Mouse (Mus musculus): ENCODE data around the gene Tsacc. TPM values are rescaled to one million over a fixed set of nuclear protein-coding genes. Genes with fewer than 3 reads are reported as not detected.
"Not testable (repeated sequence)": the region's sequence is repeated elsewhere in the genome, so short reads cannot be mapped to it uniquely, and the experiment has no call there.

The Tsacc gene
- polyA plus RNA-seq, 1 experiment from 2014 or later = 7.2 TPM

DNA sequence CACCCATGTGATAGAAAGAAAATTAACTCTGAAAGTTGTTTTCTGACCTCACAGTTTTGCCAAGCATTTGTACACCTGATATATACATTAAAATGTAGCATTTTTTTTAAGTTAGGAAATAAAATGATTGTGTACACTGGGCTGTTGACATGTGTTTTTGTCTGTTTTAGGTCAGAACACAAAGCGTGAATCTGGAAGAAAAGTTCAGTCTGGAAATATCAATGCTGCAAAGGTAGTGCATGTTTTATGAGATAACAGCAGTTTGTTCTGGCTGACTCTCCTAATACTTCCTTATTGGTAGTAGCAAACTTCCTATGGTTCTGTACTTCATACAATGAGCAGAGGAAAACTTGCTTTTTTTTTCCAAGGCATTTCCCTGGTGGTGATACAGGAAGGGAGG is 2.4 kb upstream of the Tsacc start:
- TF ChIP-seq CTCF (IDR thresholded peaks at IDR 0.05; ENCODE audit: low read depth) = no peak
- Histone ChIP-seq H3K27ac (ENCODE audit: low read depth, low read length) (no peak overlapping the region), H3K9ac (ENCODE audit: low read depth, low read length) (no peak overlapping the region), H3K36me3 (ENCODE audit: control insufficient read depth, insufficient read depth) (peaks cover 48% of the 10 kb centered on the region), H3K4me2 (replicated peaks; ENCODE audit: low read depth) (no peak overlapping the region), H3K9me3 (ENCODE audit: control insufficient read depth) (no peaks in the 10 kb centered on the region), H3K4me1 (replicated peaks; ENCODE audit: control insufficient read depth, insufficient read depth, low read length) (peaks cover 8% of the 10 kb centered on the region), H3K4me3 (ENCODE audit: low read depth, low read length) (no peak overlapping the region), H3K27me3 (replicated peaks; ENCODE audit: control insufficient read depth, insufficient read depth, low read length) (no peaks in the 10 kb centered on the region)
- ATAC-seq = no peak
- WGBS = 39% methylated on average over 1 of the region's 1 CpGs

DNA sequence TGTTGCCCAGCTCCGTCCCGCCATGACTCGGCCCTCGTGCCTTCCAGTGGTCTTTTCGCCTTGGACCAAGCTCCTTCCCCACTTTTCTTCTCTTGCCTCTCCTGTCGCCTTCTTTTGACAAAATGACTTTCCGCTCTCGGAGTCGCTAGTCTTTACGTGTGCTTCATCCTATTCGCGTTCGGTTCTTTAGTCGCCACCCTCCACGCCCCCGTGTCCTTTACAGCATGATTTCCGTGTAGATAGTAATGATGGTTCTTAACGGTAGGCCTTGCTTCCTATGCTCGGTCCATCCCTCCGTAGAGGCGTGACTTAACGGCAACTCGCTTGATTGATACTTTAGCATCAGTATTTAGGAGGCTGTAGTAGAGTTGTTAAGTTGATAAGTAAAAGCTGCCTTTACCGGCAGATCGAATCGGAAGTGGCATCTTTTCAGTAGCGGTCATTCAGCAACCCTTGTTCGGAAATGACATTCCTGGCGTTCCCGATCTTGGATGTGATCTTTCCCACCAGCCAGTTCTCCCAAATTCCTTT is 587 bp upstream of the Tsacc start:
- no peak for TF ChIP-seq CTCF (IDR thresholded peaks at IDR 0.05; ENCODE audit: low read depth)
- no peaks in the 10 kb centered on the region for H3K9me3 ChIP-seq (ENCODE audit: control insufficient read depth)
- under 1% methylated on average over 30 of the region's 30 CpGs for WGBS
- peaks cover 8% of the 10 kb centered on the region for H3K4me1 ChIP-seq (replicated peaks; ENCODE audit: control insufficient read depth, insufficient read depth, low read length)
- H3K4me3 ChIP-seq (ENCODE audit: low read depth, low read length) = peak overlapping the region; percentile 80
- peaks cover 31% of the 10 kb centered on the region for H3K36me3 ChIP-seq (ENCODE audit: control insufficient read depth, insufficient read depth)
- H3K27me3 ChIP-seq (replicated peaks; ENCODE audit: control insufficient read depth, insufficient read depth, low read length) = no peaks in the 10 kb centered on the region
- H3K4me2 ChIP-seq (replicated peaks; ENCODE audit: low read depth) = peak overlapping the region; percentile 71
- H3K9ac ChIP-seq (ENCODE audit: low read depth, low read length) = peak overlapping the region; percentile 59
- no peak for ATAC-seq
- peak overlapping the region; percentile 76 for H3K27ac ChIP-seq (ENCODE audit: low read depth, low read length)

DNA sequence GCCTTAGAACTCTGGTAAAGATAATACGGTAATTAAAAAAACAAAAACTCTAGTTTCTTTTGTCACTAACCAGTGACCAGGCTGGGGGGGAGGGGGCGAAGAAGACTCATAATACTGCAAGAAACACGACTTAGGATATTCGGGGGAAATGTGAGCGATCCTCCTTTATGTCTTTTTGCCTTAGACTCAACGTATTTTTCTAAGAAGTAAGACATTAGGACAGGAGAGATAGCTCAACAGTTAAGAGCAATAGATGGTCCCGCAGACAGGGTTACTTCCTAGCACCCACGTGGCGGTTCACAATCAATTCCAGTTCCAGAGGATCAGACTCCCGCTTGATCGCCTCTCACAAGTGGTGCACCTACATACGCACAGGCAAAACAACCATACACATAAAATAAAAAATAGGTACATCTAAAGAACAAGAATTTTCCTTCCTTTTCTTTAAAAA is 664 bp downstream of the Tsacc start:
- no peak for ATAC-seq
- H3K9me3 ChIP-seq (ENCODE audit: control insufficient read depth) = no peaks in the 10 kb centered on the region
- H3K36me3 ChIP-seq (ENCODE audit: control insufficient read depth, insufficient read depth) = peaks cover 18% of the 10 kb centered on the region
- WGBS = under 1% methylated on average over 12 of the region's 12 CpGs
- H3K4me2 ChIP-seq (replicated peaks; ENCODE audit: low read depth) = peak overlapping the region; percentile 71
- no peak for TF ChIP-seq CTCF (IDR thresholded peaks at IDR 0.05; ENCODE audit: low read depth)
- peak overlapping the region; percentile 80 for H3K4me3 ChIP-seq (ENCODE audit: low read depth, low read length)
- H3K4me1 ChIP-seq (replicated peaks; ENCODE audit: control insufficient read depth, insufficient read depth, low read length) = peaks cover 8% of the 10 kb centered on the region
- H3K27me3 ChIP-seq (replicated peaks; ENCODE audit: control insufficient read depth, insufficient read depth, low read length) = no peaks in the 10 kb centered on the region
- H3K9ac ChIP-seq (ENCODE audit: low read depth, low read length) = peak overlapping the region; percentile 28
- H3K27ac ChIP-seq (ENCODE audit: low read depth, low read length) = peak overlapping the region; percentile 75; the same call in 1 of the 2 replicates

DNA sequence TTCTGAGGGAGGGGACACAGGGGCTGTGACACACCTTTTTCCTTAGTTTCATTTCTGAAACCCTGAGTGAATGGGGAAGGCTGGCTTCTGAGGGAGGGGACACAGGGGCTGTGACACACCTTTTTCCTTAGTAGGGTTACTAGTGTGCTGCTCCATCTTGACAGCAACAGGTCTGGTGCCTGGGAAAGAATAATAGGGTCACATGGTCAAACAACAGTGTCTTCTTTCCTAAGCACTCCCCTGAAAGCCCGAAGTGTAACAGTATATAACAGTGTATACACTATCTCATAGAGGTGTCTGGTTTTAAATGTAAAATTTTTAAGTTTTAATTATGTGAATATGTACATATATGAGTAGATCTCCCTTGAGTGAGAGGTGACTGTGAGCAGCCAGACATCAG is 1.5 kb downstream of the Tsacc start:
- H3K9me3 ChIP-seq (ENCODE audit: control insufficient read depth); H3K36me3 ChIP-seq (ENCODE audit: control insufficient read depth, insufficient read depth); H3K27me3 ChIP-seq (replicated peaks; ENCODE audit: control insufficient read depth, insufficient read depth, low read length); ATAC-seq; H3K4me2 ChIP-seq (replicated peaks; ENCODE audit: low read depth); H3K9ac ChIP-seq (ENCODE audit: low read depth, low read length); H3K27ac ChIP-seq (ENCODE audit: low read depth, low read length); H3K4me1 ChIP-seq (replicated peaks; ENCODE audit: control insufficient read depth, insufficient read depth, low read length); H3K4me3 ChIP-seq (ENCODE audit: low read depth, low read length): not testable (repeated sequence)
- WGBS = 45% methylated on average over 1 of the region's 1 CpGs

DNA sequence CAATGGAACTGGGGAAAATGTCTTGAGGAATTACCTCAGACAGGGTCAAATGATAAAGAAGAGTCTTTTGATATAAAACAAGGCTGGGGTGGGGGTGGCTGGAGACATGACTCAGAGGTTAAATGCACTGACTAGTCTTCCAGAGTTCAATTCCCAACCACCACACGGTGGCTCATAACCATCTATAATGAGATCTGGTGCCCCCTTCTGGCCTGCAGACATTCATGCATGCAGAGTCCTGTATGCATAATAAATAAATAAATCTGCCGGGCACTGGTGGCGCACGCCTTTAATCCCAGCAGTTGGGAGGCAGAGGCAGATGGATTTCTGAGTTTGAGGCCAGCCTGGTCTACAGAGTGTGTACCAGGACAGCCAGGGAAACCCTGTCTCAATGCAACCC is 4.8 kb downstream of the Tsacc start:
- no peaks in the 10 kb centered on the region for H3K36me3 ChIP-seq (ENCODE audit: control insufficient read depth, insufficient read depth)
- no peaks in the 10 kb centered on the region for H3K9me3 ChIP-seq (ENCODE audit: control insufficient read depth)
- H3K27ac ChIP-seq (ENCODE audit: low read depth, low read length) = no peak overlapping the region
- ATAC-seq = no peak
- no peaks in the 10 kb centered on the region for H3K27me3 ChIP-seq (replicated peaks; ENCODE audit: control insufficient read depth, insufficient read depth, low read length)
- no peak overlapping the region for H3K4me3 ChIP-seq (ENCODE audit: low read depth, low read length)
- WGBS = 51% methylated on average over 4 of the region's 4 CpGs
- no peak overlapping the region for H3K9ac ChIP-seq (ENCODE audit: low read depth, low read length)
- no peaks in the 10 kb centered on the region for H3K4me1 ChIP-seq (replicated peaks; ENCODE audit: control insufficient read depth, insufficient read depth, low read length)
- no peak overlapping the region for H3K4me2 ChIP-seq (replicated peaks; ENCODE audit: low read depth)
- TF ChIP-seq CTCF (IDR thresholded peaks at IDR 0.05; ENCODE audit: low read depth) = peak; percentile 65

DNA sequence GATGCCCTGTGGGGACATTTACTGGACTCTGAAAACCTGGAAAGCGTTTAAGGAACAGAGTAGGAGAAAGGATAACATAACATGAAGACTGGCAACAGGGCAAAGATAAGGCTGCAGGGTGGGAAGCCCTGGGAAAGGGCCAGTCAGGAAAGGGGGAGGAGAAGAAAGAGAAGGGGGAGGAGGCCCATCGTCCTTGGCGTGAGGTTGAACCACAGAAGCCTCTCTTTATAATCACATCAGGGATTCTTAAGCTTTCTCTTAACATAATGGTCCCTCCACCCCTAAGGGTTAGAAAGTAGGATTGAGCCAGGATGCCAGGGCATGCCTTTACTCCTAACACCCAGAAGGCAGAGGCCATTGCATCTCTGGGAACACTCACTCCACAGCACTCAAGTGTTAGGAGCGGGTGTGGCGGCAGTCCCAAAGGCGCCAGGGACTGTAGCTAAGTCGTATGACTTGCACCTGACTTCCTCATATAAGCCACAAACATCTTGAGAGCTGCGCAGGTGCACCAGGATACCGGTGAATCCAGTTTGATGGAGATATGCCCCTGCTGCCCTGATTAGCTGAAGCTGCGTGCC is 8.6 kb downstream of the Tsacc start:
- H3K27ac ChIP-seq (ENCODE audit: low read depth, low read length); H3K4me2 ChIP-seq (replicated peaks; ENCODE audit: low read depth); H3K4me1 ChIP-seq (replicated peaks; ENCODE audit: control insufficient read depth, insufficient read depth, low read length); ATAC-seq; H3K36me3 ChIP-seq (ENCODE audit: control insufficient read depth, insufficient read depth); H3K4me3 ChIP-seq (ENCODE audit: low read depth, low read length); H3K9ac ChIP-seq (ENCODE audit: low read depth, low read length); H3K9me3 ChIP-seq (ENCODE audit: control insufficient read depth); H3K27me3 ChIP-seq (replicated peaks; ENCODE audit: control insufficient read depth, insufficient read depth, low read length): not testable (repeated sequence)
- 63% methylated on average over 8 of the region's 10 CpGs for WGBS

Measured in intestine, postnatal 0 days (tissue).